Mouse (Mus musculus) small intestine, adult 2 months (tissue): ENCODE measurements around the gene Rpl28. TPM values are rescaled to one million over a fixed set of nuclear protein-coding genes. Genes with fewer than 3 reads are reported as not detected.
"Not testable (repeated sequence)": the region's sequence is repeated elsewhere in the genome, so short reads cannot be mapped to it uniquely, and the experiment has no call there.

Experiments
- H3K27ac ChIP-seq: fragments of 200-500 bp; 2 replicates; pipeline ENCODE4 v1.5.1; 2012; ENCODE audit warnings: low read depth, low read length, control low read depth, inconsistent platforms; ENCODE audit not compliant: insufficient read depth
- H3K27me3 ChIP-seq: fragments of 200-500 bp; 2 replicates; pipeline ENCODE4 v1.6.1; 2012; ENCODE audit warnings: mild to moderate bottlenecking, moderate library complexity, low read length, inconsistent platforms; ENCODE audit not compliant: control insufficient read depth, insufficient read depth
- H3K36me3 ChIP-seq: fragments of 200-500 bp; 2 replicates; pipeline ENCODE4 v1.6.1; 2012; ENCODE audit warnings: mild to moderate bottlenecking, low read length, control low read depth, inconsistent platforms; ENCODE audit not compliant: control insufficient read depth, insufficient read depth
- H3K4me1 ChIP-seq: fragments of 200-500 bp; 2 replicates; pipeline ENCODE4 v1.6.1; 2012; ENCODE audit warnings: low read length, inconsistent platforms, mixed read lengths; ENCODE audit not compliant: control insufficient read depth, insufficient read depth, insufficient read length
- H3K4me3 ChIP-seq: fragments of 200-500 bp; 2 replicates; pipeline ENCODE4 v1.5.1; 2012; ENCODE audit warnings: low read depth, mild to moderate bottlenecking, control low read depth, inconsistent platforms, low read length, moderate library complexity
- CTCF ChIP-seq: fragments of 200-500 bp; IDR thresholded peaks from 2 replicates; pipeline ENCODE4 v1.5.1; 2012; ENCODE audit warnings: low read depth, mild to moderate bottlenecking, control low read depth, inconsistent platforms, low read length, moderate library complexity, mixed read lengths; ENCODE audit not compliant: insufficient replicate concordance, insufficient read length; ENCODE audit errors: extremely low read depth
- POLR2A ChIP-seq: fragments of 200-500 bp; IDR thresholded peaks from 2 replicates; pipeline ENCODE4 v1.6.1; 2012; ENCODE audit warnings: low read depth, mild to moderate bottlenecking, control low read depth, inconsistent platforms, low read length, moderate library complexity
- WGBS: fragments of 180-500 bp; shearing (Covaris S2); methylation state at CpG from one replicate; pipeline ENCODE4 v1.1.7; 2018; 5-methylcytosine and 5-hydroxymethylcytosine counted together
- polyA plus RNA-seq: library from polyadenylated mRNA; depleted of rRNA; stranded (reverse); fragments of >200 nt; gene quantifications from 2 replicates; pipeline ENCODE4 v1.2.3, GENCODE M21; 2012

The Rpl28 gene
- polyA plus RNA-seq, 1 experiment: 355 TPM

- Histone ChIP-seq H3K36me3 (peaks cover 9% of the 10 kb centered on the region), H3K27ac (no peak overlapping the region), H3K27me3 (no peaks in the 10 kb centered on the region), H3K4me1 (no peaks in the 10 kb centered on the region), H3K4me3 (no peak overlapping the region)
- no peak for TF ChIP-seq POLR2A
- no peak for TF ChIP-seq CTCF
Measured at GRCm38 (mm10) chr7:4802247-4802646, 9.6 kb downstream of the Rpl28 start.

- H3K4me1 ChIP-seq: no peaks in the 10 kb centered on the region; the same call in 1 of the 2 replicates
- 60% methylated on average over 7 of the region's 7 CpGs for WGBS
- no peak overlapping the region for H3K4me3 ChIP-seq
- H3K36me3 ChIP-seq: peaks cover 25% of the 10 kb centered on the region
- no peak overlapping the region for H3K27ac ChIP-seq
- no peaks in the 10 kb centered on the region for H3K27me3 ChIP-seq
- TF ChIP-seq CTCF: no peak
- no peak for TF ChIP-seq POLR2A
Measured at GRCm38 (mm10) chr7:4806716-4807115, 14.0 kb downstream of the Rpl28 start.

DNA sequence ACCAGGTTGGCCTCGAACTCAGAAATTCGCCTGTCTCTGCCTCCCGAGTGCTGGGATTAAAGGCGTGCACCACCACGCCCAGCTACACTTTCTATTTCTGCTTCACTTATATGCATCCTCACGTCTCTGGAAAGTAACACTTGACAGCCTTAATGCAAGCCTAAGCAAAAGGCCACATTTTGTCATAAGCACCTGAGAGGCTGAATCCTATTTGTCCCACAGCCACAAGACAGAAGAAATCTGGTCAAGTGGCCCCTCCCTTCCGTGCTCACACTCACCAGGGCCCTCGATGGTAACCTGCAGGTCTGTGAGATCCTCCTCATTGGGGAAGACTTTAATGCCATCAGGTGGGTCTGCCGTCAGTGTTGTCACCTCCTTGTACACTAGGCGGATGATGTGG is 18.5 kb downstream of the Rpl28 start:
- not testable (repeated sequence) for H3K27me3 ChIP-seq, H3K27ac ChIP-seq, H3K4me1 ChIP-seq
- H3K4me3 ChIP-seq: peak overlapping the region; percentile 65
- peaks cover 21% of the 10 kb centered on the region for H3K36me3 ChIP-seq
- 16% methylated on average over 10 of the region's 10 CpGs for WGBS

GRCm38 (mm10) chr7:4811842-4812302 is 19.2 kb downstream of the Rpl28 start:
- H3K4me3 ChIP-seq: peak overlapping the region; percentile 65
- no peaks in the 10 kb centered on the region; the same call in 1 of the 2 replicates for H3K4me1 ChIP-seq
- no peaks in the 10 kb centered on the region for H3K27me3 ChIP-seq
- peaks cover 20% of the 10 kb centered on the region for H3K36me3 ChIP-seq
- TF ChIP-seq CTCF (no peak), POLR2A (no peak)
- peak overlapping the region; percentile 14; the same call in 1 of the 2 replicates for H3K27ac ChIP-seq
- WGBS: under 1% methylated on average over 31 of the region's 36 CpGs

DNA sequence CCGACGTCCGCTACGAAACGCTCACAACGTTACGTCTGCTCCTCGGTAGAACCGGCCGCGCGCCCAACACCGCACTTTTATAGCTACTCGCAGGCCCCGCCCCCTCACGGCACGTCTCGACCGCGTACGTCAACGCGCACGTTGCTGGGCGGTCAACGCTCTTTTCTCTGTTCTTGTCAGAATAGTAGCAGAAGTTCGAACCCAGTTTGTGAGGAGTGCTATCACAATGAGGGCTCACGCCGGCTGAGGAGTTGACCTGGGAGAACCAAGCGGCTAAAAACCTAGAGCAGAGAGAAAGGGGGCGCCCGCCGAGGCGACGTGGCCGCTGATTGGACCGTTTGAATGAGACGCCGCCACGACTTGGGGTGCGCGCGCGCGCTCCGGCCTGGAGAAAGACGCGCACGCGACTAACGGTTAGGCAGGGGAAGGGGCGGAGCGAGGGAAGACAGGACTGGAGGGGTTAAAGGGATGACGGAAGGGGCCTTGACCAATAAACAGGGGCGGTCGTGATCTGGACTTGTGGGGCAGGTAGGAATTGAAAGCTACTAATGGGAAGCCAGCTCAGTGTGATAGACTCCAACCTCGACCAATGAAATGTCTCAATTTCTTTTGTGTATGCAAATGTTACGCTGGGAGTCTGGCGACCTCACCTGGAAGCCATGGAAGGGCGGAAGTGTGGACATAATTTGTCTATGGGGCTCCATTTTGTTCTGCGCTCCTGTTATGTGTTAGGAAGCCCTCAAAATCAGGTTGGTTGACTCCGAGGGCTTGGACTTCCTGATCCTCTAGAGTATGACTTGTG is 19.8 kb downstream of the Rpl28 start, which contains the start of gene Ube2s:
TSS of gene Ube2s (minus strand) at position 288 of the 802 bp plus-strand sequence.
- TF ChIP-seq CTCF: no peak
- TF ChIP-seq POLR2A: peak; percentile 66; the same call in 1 of the 2 replicates
- no peaks in the 10 kb centered on the region for H3K27me3 ChIP-seq
- H3K27ac ChIP-seq: peak within 1 kb of the TSS; percentile 90
- peak within 1 kb of the TSS; percentile 65 for H3K4me3 ChIP-seq
- H3K36me3 ChIP-seq: peaks cover 16% of the 10 kb centered on the region
- WGBS: under 1% methylated on average over 62 of the region's 62 CpGs
- H3K4me1 ChIP-seq: no peaks in the 10 kb centered on the region; the same call in 1 of the 2 replicates

DNA sequence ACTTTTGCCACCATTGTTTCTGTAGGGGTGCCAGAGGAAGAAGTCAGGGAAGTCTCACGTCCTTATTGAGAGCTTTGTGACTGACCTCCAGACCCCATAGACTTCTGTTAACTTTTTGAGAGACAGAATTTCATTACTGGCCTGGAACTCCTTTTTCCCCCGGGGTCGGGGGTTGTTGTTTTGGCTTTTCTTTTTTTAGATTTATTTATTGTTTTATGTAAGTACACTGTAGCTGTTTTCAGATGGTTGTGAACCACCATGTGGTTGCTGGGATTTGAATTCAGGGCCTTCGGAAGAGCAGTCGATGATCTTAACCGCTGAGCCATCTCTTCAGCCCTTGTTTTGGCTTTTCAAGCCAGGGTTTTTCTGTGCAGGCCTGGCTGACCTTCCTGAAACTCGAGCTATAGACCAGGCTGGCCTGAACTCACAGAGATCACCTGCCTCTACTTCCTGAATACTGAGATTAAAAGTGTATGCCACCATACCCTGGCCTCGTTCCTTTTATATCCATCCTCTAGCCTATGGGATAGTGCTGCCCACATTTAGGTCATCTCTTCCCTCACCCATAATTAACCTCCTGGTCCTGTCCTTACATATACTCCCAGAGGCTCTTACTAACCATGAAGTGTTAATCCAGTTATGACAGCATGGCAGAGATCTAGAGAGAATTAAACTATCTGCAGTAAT is 20.6 kb downstream of the Rpl28 start:
- WGBS: 10% methylated on average over 8 of the region's 8 CpGs
- TF ChIP-seq POLR2A (no peak), CTCF (no peak)
- H3K4me3 ChIP-seq: peak overlapping the region; percentile 61
- no peaks in the 10 kb centered on the region; the same call in 1 of the 2 replicates for H3K4me1 ChIP-seq
- H3K27ac ChIP-seq: peak overlapping the region; percentile 90
- no peaks in the 10 kb centered on the region for H3K27me3 ChIP-seq
- peaks cover 13% of the 10 kb centered on the region for H3K36me3 ChIP-seq

GRCm38 (mm10) chr7:4816559-4816958 is 23.9 kb downstream of the Rpl28 start:
- Histone ChIP-seq H3K36me3 (no peaks in the 10 kb centered on the region), H3K4me3 (no peak overlapping the region), H3K4me1 (no peaks in the 10 kb centered on the region; the same call in 1 of the 2 replicates), H3K27ac (no peak overlapping the region), H3K27me3 (no peaks in the 10 kb centered on the region)
- TF ChIP-seq POLR2A (no peak), CTCF (no peak)

DNA sequence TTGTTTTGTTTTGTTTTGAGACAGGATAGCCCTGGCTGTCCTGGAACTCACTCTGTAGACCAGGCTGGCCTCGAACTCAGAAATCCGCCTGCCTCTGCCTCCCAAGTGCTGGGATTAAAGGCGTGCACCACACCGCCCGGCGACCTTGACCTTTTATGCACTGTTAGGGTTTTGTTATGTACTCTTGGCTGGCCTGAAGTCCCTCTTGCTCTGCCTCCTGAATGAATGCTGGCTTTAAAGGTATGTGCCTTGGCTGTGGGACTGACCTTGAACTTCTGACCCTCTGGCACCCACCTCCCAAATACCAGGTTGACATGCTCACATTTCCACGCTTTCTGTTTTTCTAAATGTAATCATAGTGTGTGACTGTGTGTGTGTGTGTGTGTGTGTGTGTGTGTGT is 28.3 kb downstream of the Rpl28 start:
- H3K27me3 ChIP-seq, H3K4me1 ChIP-seq, H3K27ac ChIP-seq, H3K36me3 ChIP-seq, H3K4me3 ChIP-seq: not testable (repeated sequence)
- WGBS: 91% methylated on average over 7 of the region's 7 CpGs
